Mouse (Mus musculus) layer of hippocampus, adult 9-10 months (tissue): Measurements from ENCODE around the gene Gm45785.

Experiments used
- DNase-seq: peaks from one replicate; pipeline ENCODE4 v3.0.0; 2022; ENCODE audit warnings: low spot score

The Gm45785 gene

GRCm38 (mm10) chr7:140831447-140831846 lies 24.7 kb downstream of the Gm45785 start:
- DNase-seq: no peak

GRCm38 (mm10) chr7:140828171-140828881 lies 27.8 kb downstream of the Gm45785 start:
- peak; percentile 40 for DNase-seq

- no peak for DNase-seq
Measured at GRCm38 (mm10) chr7:140822731-140823130, 33.4 kb downstream of the Gm45785 start.

DNA sequence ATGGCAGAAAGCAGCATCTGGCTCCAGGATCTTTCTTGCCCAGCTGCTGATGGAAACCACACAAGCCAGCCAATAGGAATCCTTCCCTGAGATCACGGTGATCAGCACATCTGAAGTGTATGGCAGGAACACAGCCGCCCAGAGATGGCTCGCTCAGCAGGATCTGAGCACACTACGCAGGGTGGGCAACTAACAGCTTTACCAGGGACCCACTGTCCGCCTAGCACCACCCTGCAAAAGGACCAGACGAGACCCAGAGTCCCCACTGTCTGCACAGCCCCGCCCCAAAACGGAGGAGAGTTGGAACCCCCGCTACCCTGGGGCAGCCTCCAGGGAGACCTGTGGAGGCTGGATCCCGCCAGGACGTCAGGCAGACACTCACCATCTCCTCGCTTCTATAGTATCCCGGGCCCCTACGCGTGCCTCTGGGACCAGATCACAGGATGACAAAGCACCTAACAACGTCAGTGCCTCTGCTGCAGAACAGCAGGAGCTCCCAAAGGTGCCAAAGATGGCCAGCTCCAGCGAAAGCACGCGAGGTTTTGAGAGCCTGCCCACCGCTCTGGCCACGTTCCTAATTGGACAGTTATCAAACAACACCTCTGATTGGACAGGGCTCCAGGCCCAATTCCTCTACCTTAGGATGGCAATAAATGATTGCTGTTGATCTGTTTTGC lies 34.3 kb downstream of the Gm45785 start, which contains the start of gene Zfp941:
TSS of gene Zfp941 (minus strand) at position 526 of the 677 bp plus-strand sequence.
- DNase-seq: no peak

DNA sequence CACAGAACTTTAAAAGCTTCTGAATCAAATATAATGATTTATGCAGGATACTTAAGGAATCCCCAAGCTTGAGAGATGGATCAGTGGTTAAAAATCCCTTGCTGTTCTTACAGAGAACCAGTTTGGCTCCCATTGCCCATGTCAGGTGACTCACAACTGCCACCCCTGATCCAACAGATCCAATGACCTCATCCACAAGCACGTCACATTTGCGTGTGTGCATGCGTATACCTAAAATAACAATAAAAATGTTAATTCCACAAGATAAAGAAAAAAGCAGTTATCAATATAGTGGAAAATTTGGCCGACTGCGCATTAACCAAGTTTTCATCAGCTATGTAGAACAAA lies 34.9 kb downstream of the Gm45785 start:
- no peak for DNase-seq

DNA sequence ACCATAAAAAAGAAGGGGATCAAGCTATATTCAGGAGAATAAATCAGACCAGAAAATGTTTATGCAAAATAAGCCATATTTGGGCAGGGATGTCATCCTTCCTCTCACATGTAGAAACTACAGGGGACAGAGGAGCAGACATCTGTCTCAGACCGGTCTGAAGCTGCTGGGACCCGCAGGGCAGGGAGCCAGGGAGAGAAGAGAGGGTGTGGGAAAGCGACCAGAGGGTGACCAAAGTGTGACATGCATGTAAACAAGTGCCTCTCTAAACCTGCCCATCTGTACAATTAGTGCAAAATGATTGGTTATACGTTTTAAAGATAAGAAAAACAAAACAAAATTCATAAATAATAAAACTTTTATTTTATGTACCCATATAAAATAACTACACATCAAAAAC lies 36.0 kb downstream of the Gm45785 start:
- DNase-seq: no peak

DNA sequence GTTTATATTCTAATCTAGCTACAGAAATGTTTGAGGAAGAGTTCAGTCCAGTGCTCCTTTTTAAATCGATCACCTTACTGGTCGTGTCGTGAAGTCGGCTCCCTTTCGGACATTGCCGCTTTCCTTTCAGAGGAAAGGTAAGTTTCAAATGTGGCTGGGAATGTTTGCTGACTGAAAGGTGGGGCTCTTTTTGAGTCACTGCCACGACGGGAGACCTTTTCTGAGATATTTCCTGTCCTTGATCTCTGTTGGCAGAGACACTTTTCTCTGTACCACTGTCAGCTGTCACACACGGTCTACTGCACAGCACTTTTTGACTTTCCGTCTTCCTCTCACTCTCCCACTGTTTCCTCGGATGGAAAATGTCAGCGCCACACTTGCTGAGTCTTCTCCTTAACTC lies 43.3 kb downstream of the Gm45785 start:
- no peak for DNase-seq

- DNase-seq: no peak
Measured at GRCm38 (mm10) chr7:140811714-140812113, 44.4 kb downstream of the Gm45785 start.

DNA sequence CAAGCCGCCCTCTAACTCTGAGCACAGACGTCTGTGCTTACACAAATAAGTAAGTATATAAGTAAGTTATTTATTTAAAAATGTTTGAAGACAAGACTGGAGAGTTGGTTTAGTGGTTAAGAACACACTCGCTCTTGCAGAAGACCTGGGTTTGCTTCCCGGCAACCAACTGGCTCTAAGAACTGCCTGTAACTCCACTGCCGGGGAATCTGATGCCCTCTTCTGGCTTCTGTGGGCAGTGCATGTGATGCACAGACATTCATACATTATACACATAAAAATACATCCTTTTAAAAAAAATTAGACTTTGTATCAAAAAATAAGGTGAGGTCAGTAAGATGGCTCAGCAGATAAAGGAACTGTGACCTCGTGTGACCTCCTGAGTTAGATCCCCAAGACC lies 45.6 kb downstream of the Gm45785 start:
- DNase-seq: no peak

- peak; percentile 69 for DNase-seq
Measured at GRCm38 (mm10) chr7:140805704-140806103, 50.4 kb downstream of the Gm45785 start.

- no peak for DNase-seq
Measured at GRCm38 (mm10) chr7:140802629-140803028, 53.5 kb downstream of the Gm45785 start.

DNA sequence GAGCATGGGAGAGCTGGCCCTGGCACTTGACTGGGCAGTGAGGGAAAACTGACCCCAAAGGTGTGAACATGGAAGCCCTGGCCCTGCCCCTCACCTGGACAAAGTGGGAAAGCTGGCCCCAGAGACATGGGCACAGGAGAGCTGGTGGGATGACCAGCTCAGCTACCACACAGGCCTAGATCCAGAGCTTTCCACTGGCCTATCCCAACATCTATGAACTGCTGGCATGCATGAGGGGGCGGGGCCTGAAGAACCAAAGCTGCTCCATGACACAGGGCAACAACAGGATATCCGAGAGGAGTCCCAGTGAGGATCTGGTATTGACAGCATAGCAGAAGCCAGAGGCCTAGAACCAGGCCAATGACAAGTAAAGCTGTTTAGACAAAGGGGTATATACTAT lies 57.9 kb downstream of the Gm45785 start:
- DNase-seq: no peak

GRCm38 (mm10) chr7:140797619-140798018 lies 58.5 kb downstream of the Gm45785 start:
- DNase-seq: no peak

GRCm38 (mm10) chr7:140793541-140793940 lies 62.6 kb downstream of the Gm45785 start:
- no peak for DNase-seq

DNA sequence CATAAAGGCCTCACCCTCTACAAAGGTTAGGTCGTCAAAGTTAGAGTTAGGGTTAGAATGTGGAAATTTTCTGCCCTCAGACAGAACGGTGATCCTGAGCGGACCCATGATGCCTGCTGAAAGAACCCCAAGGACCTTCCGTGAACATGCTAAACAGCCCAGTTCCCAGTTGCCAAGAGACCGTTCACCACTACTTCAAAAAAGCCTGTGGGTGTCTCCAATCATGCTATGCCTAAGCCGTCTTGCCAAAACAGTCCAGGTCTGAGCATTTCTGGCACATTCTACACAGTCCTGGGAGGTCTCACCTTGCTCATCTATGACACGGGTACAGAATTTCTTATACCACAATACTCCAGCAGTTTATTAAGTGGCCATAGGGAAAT lies 68.1 kb downstream of the Gm45785 start:
- no peak for DNase-seq

DNA sequence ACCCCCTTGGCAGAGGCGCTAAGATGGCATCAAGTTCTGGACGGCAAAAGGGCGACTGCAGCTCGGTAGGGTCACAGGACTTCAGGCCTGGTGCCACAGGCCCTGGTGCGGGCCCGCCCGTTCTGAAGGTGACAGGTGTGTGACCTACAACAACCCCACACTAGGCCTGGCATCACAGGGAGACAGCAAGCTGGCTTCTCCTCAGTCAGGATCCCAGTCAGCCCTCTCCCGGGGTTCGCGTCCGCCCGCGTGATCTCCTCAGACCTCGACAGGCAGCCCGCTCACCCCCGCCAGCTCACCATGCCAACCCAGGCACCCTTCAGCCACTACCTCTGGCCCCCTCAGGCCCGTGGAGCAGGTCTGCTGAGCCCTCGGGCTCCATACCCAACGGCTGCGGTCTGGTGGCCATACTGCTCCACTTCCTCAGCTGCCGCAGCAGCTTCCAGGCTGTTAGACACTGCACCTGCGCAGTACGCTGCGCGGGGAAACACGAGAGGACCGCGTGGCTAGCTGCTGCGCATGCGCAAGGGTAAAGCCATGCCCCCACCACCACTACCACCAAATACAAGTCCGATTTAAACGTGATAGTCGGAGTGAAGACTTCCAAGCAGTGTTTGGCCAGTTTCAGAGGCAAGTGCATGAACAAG lies 68.6 kb downstream of the Gm45785 start, which contains the start of gene Syce1:
TSS of gene Syce1 (minus strand) at position 447 of the 647 bp plus-strand sequence.
- DNase-seq: no peak

GRCm38 (mm10) chr7:140780548-140780947 lies 75.6 kb downstream of the Gm45785 start:
- no peak for DNase-seq
